In genomic region chr8:83955106-83955957, GRCm38 (mm10) we compare ENCODE assay signal across 8 mouse cellular contexts. TPM values are rescaled to one million over a fixed set of nuclear protein-coding genes. Genes with fewer than 3 reads are reported as not detected.
DNase-seq lines count a peak whose midpoint lies in the region; ATAC-seq and TF ChIP-seq lines count a peak whose summit lies in the region.

Gene Gm10644 (minus strand): TSS chr8:83955205.
Gene Asf1b (plus strand): TSS chr8:83955507.

- peak; percentile 84 for TF ChIP-seq POLR2A in ES-Bruce4 (IDR thresholded peaks at IDR 0.05; ENCODE audit: insufficient read depth, low read length)

- peak within 1 kb of the TSS; percentile 89 for H3K4me2 ChIP-seq in forebrain, embryonic 13.5 days
- peak within 1 kb of the TSS; percentile 98 for H3K4me2 ChIP-seq in liver, postnatal 0 days (ENCODE audit: low read depth, low read length)
- peak within 1 kb of the TSS; percentile 84 for H3K4me2 ChIP-seq in neural tube, embryonic 14.5 days (ENCODE audit: low read depth, low read length)

- no peaks in the 10 kb centered on the region for H3K4me1 ChIP-seq in ES-Bruce4 (ENCODE audit: control insufficient read depth, insufficient read depth, low read length)
- peaks cover 17% of the 10 kb centered on the region for H3K4me1 ChIP-seq in forebrain, embryonic 13.5 days
- H3K4me1 ChIP-seq in liver, postnatal 0 days (ENCODE audit: insufficient read depth), result peaks cover 18% of the 10 kb centered on the region
- peaks cover 8% of the 10 kb centered on the region; the same call in 1 of the 2 replicates for H3K4me1 ChIP-seq in neural tube, embryonic 14.5 days (ENCODE audit: control insufficient read depth, insufficient read depth, low read length)

- H3K9me3 ChIP-seq in ES-Bruce4 (replicated peaks; ENCODE audit: control insufficient read depth, insufficient read depth, low read length, poor library complexity, severe bottlenecking), result no peaks in the 10 kb centered on the region
- no peaks in the 10 kb centered on the region for H3K9me3 ChIP-seq in forebrain, embryonic 13.5 days (replicated peaks)
- no peaks in the 10 kb centered on the region for H3K9me3 ChIP-seq in liver, postnatal 0 days (ENCODE audit: low read length)
- H3K9me3 ChIP-seq in neural tube, embryonic 14.5 days (ENCODE audit: control insufficient read depth, low read length), result no peaks in the 10 kb centered on the region

- DNase-seq in heart, postnatal 10 days, result peak; percentile 97 to 98
- DNase-seq in large intestine, adult 2 months (ENCODE audit: low read depth, low spot score), result peak; percentile 97
- peak; percentile 99 for DNase-seq in liver, postnatal 0 days
- peak; percentile 99 for DNase-seq in testis, postnatal 10 days (ENCODE audit: low spot score)

- intact Hi-C loops in heart, postnatal 10 days (cut with DNase I), result loop anchor here (1.0 to 5.0 kb wide), 3 partner anchors 42 to 173 kb away; partner anchors contain the start of genes Adgrl1 and Samd1

- H3K4me3 ChIP-seq in ES-Bruce4 (ENCODE audit: low read depth, low read length), result peak within 1 kb of the TSS; percentile 95
- H3K4me3 ChIP-seq in forebrain, embryonic 13.5 days, result peak within 1 kb of the TSS; percentile 71
- peak within 1 kb of the TSS; percentile 88 for H3K4me3 ChIP-seq in liver, postnatal 0 days (ENCODE audit: low read depth, low read length)
- peak within 1 kb of the TSS; percentile 49 for H3K4me3 ChIP-seq in neural tube, embryonic 14.5 days (ENCODE audit: low read depth, low read length)

- TF ChIP-seq CTCF in ES-Bruce4 (IDR thresholded peaks at IDR 0.05; ENCODE audit: low read depth, low read length), result peak; percentile 92
- peak; percentile 96 for TF ChIP-seq CTCF in liver, postnatal 0 days (IDR thresholded peaks at IDR 0.05; ENCODE audit: low read depth)

- H3K27ac ChIP-seq in ES-Bruce4 (ENCODE audit: insufficient read depth, low read length), result peak within 1 kb of the TSS; percentile 19; the same call in 1 of the 2 replicates
- peak within 1 kb of the TSS; percentile 62 for H3K27ac ChIP-seq in forebrain, embryonic 13.5 days
- peak within 1 kb of the TSS; percentile 84 for H3K27ac ChIP-seq in liver, postnatal 0 days (ENCODE audit: low read depth)
- peak within 1 kb of the TSS; percentile 28; the same call in 1 of the 2 replicates for H3K27ac ChIP-seq in neural tube, embryonic 14.5 days (ENCODE audit: low read depth, low read length)

- H3K27me3 ChIP-seq in ES-Bruce4 (ENCODE audit: control insufficient read depth, insufficient read depth, low read length, poor library complexity, severe bottlenecking), result no peaks in the 10 kb centered on the region
- no peaks in the 10 kb centered on the region for H3K27me3 ChIP-seq in forebrain, embryonic 13.5 days
- H3K27me3 ChIP-seq in liver, postnatal 0 days (ENCODE audit: insufficient read depth, low read length), result no peaks in the 10 kb centered on the region
- H3K27me3 ChIP-seq in neural tube, embryonic 14.5 days (ENCODE audit: control insufficient read depth, insufficient read depth, low read length), result no peaks in the 10 kb centered on the region

- H3K9ac ChIP-seq in ES-Bruce4 (ENCODE audit: low read depth, poor library complexity, severe bottlenecking), result peak within 1 kb of the TSS; percentile 85
- H3K9ac ChIP-seq in forebrain, embryonic 13.5 days, result peak within 1 kb of the TSS; percentile 73
- peak within 1 kb of the TSS; percentile 79 for H3K9ac ChIP-seq in liver, postnatal 0 days (replicated peaks)
- peak within 1 kb of the TSS; percentile 11 for H3K9ac ChIP-seq in neural tube, embryonic 14.5 days (replicated peaks; ENCODE audit: low read depth, low read length)

- peak; percentile 61; the same call in 1 of the 2 replicates for TF ChIP-seq EP300 in ES-Bruce4 (IDR thresholded peaks at IDR 0.05; ENCODE audit: insufficient read depth, low read depth, low read length)
- TF ChIP-seq EP300 in liver, postnatal 0 days (IDR thresholded peaks at IDR 0.05; ENCODE audit: low read depth), result peak; percentile 59; the same call in 1 of the 2 replicates

- ATAC-seq in cerebellum, adult (ENCODE audit: insufficient number of reproducible peaks, low FRiP score, low TSS enrichment), result peak; percentile 99
- peak; percentile 100 for ATAC-seq in forebrain, embryonic 13.5 days
- peak; percentile 97 for ATAC-seq in liver, postnatal 0 days
- peak; percentile 99 for ATAC-seq in neural tube, embryonic 14.5 days (ENCODE audit: low read depth)

- under 1% methylated on average over 75 of the region's 75 CpGs for WGBS in forebrain, embryonic 13.5 days
- under 1% methylated on average over 75 of the region's 75 CpGs for WGBS in large intestine, adult 2 months
- WGBS in liver, postnatal 0 days (ENCODE audit: insufficient replicate concordance), result under 1% methylated on average over 75 of the region's 75 CpGs
- under 1% methylated on average over 75 of the region's 75 CpGs for WGBS in neural tube, embryonic 14.5 days

- H3K36me3 ChIP-seq in ES-Bruce4 (ENCODE audit: control insufficient read depth, insufficient read depth, low read length, poor library complexity, severe bottlenecking), result peaks cover 5% of the 10 kb centered on the region
- H3K36me3 ChIP-seq in forebrain, embryonic 13.5 days (ENCODE audit: poor library complexity, severe bottlenecking), result no peaks in the 10 kb centered on the region
- H3K36me3 ChIP-seq in liver, postnatal 0 days (replicated peaks; ENCODE audit: insufficient read depth, low read length), result 0 out of 2 replicates have a peak, but pooled peaks cover 5% of the 10 kb centered on the region
- no peaks in the 10 kb centered on the region for H3K36me3 ChIP-seq in neural tube, embryonic 14.5 days (ENCODE audit: control insufficient read depth, insufficient read depth, low read length)

RNA-seq across cellular contexts. Expression of gene Gm10644, which starts in this region (rescaled TPM):
- polyA plus RNA-seq in ES-Bruce4 (2011; ENCODE audit: insufficient read depth, insufficient read length, low read depth, missing spikeins), result 0.47 and 0.78 TPM in 2 replicates
- polyA plus RNA-seq in forebrain, embryonic 13.5 days (2015; fragmentation: Nextera tagmentation; extraction: Ambion mirVana), result 0.67 and 0.98 TPM in 2 replicates
- total RNA-seq in heart, postnatal 10 days (2021), result under 1 TPM; 0.20 to 0.22 TPM
- polyA plus RNA-seq in large intestine, adult 2 months (2012; rRNA removed), result 0.43 and 0.52 TPM in 2 replicates
- 0.14 and 0.29 TPM in 2 replicates for polyA plus RNA-seq in liver, postnatal 0 days (2015; fragmentation: Nextera tagmentation; extraction: Ambion mirVana)
- polyA plus RNA-seq in neural tube, embryonic 14.5 days (2014; fragmentation: Nextera tagmentation; extraction: Ambion mirVana), result 0.82 and 1.1 TPM in 2 replicates

RNA-seq across cellular contexts. Expression of gene Asf1b, which starts in this region (rescaled TPM):
- 26.3 and 29.3 TPM in 2 replicates for polyA plus RNA-seq in ES-Bruce4 (2011; ENCODE audit: insufficient read depth, insufficient read length, low read depth, missing spikeins)
- 44.0 and 44.9 TPM in 2 replicates for polyA plus RNA-seq in forebrain, embryonic 13.5 days (2015; fragmentation: Nextera tagmentation; extraction: Ambion mirVana)
- total RNA-seq in heart, postnatal 10 days (2021), result 1 to 10 TPM; 7.6 to 7.8 TPM
- 35.0 and 42.7 TPM in 2 replicates for polyA plus RNA-seq in large intestine, adult 2 months (2012; rRNA removed)
- 50.6 and 55.4 TPM in 2 replicates for polyA plus RNA-seq in liver, postnatal 0 days (2015; fragmentation: Nextera tagmentation; extraction: Ambion mirVana)
- polyA plus RNA-seq in neural tube, embryonic 14.5 days (2014; fragmentation: Nextera tagmentation; extraction: Ambion mirVana), result 5.1 and 7.6 TPM in 2 replicates

Comparison
In these comparisons a context has a peak if more than half of its experiments do, and no peak if none do; other contexts are left out.
1. Peak in every context shown above with its lines: DNase-seq, ATAC-seq, H3K4me3 ChIP-seq and H3K27ac ChIP-seq.
2. H3K27ac ChIP-seq: peak in every context shown above with its lines; median percentile 84 in liver, postnatal 0 days; 62 in forebrain, embryonic 13.5 days; 28 in neural tube, embryonic 14.5 days; 19 in ES-Bruce4.
3. H3K9ac ChIP-seq: peak in every context shown above with its lines; median percentile 85 in ES-Bruce4; 79 in liver, postnatal 0 days; 73 in forebrain, embryonic 13.5 days; 11 in neural tube, embryonic 14.5 days.